Mouse (Mus musculus): ENCODE data around the gene Ap5b1.

GRCm38 (mm10) chr19:5561886-5562285 is 5.9 kb upstream of the Ap5b1 start:
- TF ChIP-seq CTCF (IDR thresholded peaks at IDR 0.05; ENCODE audit: borderline replicate concordance, insufficient read depth, low read length) = no peak
- TF ChIP-seq POLR2A (IDR thresholded peaks at IDR 0.05; ENCODE audit: low read depth, low read length) = no peak
